Mouse (Mus musculus): ENCODE data around the gene Cdhr3. TPM values are rescaled to one million over a fixed set of nuclear protein-coding genes. Genes with fewer than 3 reads are reported as not detected.
"Not testable (repeated sequence)": the region's sequence is repeated elsewhere in the genome, so short reads cannot be mapped to it uniquely, and the experiment has no call there.

Cdhr3 gene
- polyA plus RNA-seq, 1 experiment = 18.5 TPM

DNA sequence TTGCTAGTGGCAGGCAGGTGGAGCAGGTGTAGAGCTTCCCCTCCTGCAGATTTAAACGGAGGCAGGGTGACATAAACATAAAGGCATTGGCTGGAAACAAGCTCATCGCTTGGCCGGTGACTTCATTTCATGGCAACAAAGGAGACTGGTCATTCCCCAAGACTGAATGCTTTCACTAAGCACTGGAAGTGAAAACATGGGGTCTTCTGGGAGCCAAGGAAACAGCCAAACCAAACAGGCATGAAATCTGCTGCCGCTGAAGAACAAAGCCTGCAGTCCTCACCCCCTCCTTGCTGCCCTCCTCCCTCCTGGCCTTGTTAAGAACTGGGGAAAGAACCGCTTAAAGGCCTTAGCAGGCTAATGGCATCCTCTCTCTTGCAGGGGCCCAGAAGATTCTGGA, 6.5 kb downstream of the Cdhr3 start:
- WGBS = 68% methylated on average over 5 of the region's 5 CpGs
- Histone ChIP-seq H3K4me1 (ENCODE audit: control insufficient read depth, insufficient read depth, low read length) (peaks cover 7% of the 10 kb centered on the region), H3K4me3 (replicated peaks; ENCODE audit: extremely low read depth, low read depth, low read length) (no peak overlapping the region)
- no peak for DNase-seq
- TF ChIP-seq CTCF (IDR thresholded peaks at IDR 0.05; ENCODE audit: insufficient read depth, low read length) (no peak), POLR2A (IDR thresholded peaks at IDR 0.05; ENCODE audit: borderline replicate concordance, extremely low read depth, low read depth, low read length) (no peak)

DNA sequence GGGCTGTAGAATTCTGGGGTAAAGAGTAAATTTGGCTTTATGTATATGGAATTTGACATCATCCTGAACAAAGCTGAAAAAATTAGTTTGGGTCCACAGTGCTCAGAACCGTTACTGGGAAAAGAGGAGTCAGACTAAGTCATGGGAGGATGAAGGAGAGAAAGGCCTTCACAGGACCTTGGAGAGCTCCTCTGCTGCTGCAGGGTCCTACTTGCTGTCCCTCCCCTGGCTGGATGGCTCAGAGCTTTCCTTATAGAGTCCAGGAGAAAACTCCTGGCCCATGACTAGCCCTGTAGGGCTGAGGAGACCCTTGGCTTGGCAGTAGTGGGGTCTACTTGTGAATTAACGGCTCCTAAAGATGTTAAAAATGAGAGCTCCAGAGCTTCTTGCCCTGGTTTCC, 8.0 kb downstream of the Cdhr3 start:
- Histone ChIP-seq H3K4me3 (replicated peaks; ENCODE audit: extremely low read depth, low read depth, low read length) (no peak overlapping the region), H3K4me1 (ENCODE audit: control insufficient read depth, insufficient read depth, low read length) (peaks cover 7% of the 10 kb centered on the region)
- DNase-seq = no peak
- TF ChIP-seq CTCF (IDR thresholded peaks at IDR 0.05; ENCODE audit: insufficient read depth, low read length) (no peak), POLR2A (IDR thresholded peaks at IDR 0.05; ENCODE audit: borderline replicate concordance, extremely low read depth, low read depth, low read length) (no peak)
- WGBS = 39% methylated on average over 2 of the region's 2 CpGs

DNA sequence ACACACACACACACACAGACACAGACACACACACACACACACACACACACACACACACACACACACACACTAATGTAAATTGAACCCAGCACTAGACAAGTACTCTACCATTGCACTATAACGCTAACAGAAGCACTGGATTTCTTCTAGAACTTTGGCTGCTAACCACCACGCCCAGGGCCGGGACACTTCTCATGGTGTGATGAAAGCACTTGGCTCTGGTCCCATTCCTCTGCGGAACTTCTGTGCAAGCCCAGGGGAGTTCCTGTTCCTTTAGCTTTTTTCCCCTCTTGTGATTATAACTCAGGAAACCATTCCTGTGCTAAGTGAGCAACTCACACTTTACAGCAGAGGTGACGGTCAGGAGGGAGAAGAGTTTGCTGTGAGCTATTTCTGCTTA, 9.3 kb downstream of the Cdhr3 start:
- WGBS = 6% methylated on average over 5 of the region's 5 CpGs
- DNase-seq = peak; percentile 36
- Histone ChIP-seq H3K4me1 (ENCODE audit: control insufficient read depth, insufficient read depth, low read length) (peaks cover 10% of the 10 kb centered on the region), H3K4me3 (replicated peaks; ENCODE audit: extremely low read depth, low read depth, low read length) (no peak overlapping the region)
- TF ChIP-seq POLR2A (IDR thresholded peaks at IDR 0.05; ENCODE audit: borderline replicate concordance, extremely low read depth, low read depth, low read length) (no peak), CTCF (IDR thresholded peaks at IDR 0.05; ENCODE audit: insufficient read depth, low read length) (no peak)

DNA sequence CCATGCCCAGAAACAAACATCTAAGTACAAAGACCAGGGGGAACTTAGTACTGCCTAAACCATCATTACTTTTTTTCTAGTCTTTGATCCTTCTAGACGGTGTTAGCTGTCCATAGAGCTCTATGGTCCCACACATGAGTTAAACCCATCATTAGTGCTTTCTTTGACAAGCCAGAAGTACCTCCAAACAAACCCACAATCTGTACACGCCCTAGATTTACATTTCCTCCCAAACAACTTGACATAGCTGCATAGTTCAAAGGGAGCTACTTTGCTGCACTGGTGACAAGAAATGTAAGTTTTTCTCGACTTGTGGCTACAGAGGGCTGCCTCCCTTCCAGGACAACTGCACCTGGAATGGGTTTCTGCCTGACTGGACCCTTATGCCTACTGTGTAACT, 16.4 kb downstream of the Cdhr3 start:
- DNase-seq = no peak
- Histone ChIP-seq H3K4me3 (replicated peaks; ENCODE audit: extremely low read depth, low read depth, low read length) (no peak overlapping the region), H3K4me1 (ENCODE audit: control insufficient read depth, insufficient read depth, low read length) (peaks cover 3% of the 10 kb centered on the region; the same call in 1 of the 2 replicates)
- WGBS = 26% methylated on average over 3 of the region's 3 CpGs
- no peak for TF ChIP-seq CTCF (IDR thresholded peaks at IDR 0.05; ENCODE audit: insufficient read depth, low read length)
- no peak for TF ChIP-seq POLR2A (IDR thresholded peaks at IDR 0.05; ENCODE audit: borderline replicate concordance, extremely low read depth, low read depth, low read length)

DNA sequence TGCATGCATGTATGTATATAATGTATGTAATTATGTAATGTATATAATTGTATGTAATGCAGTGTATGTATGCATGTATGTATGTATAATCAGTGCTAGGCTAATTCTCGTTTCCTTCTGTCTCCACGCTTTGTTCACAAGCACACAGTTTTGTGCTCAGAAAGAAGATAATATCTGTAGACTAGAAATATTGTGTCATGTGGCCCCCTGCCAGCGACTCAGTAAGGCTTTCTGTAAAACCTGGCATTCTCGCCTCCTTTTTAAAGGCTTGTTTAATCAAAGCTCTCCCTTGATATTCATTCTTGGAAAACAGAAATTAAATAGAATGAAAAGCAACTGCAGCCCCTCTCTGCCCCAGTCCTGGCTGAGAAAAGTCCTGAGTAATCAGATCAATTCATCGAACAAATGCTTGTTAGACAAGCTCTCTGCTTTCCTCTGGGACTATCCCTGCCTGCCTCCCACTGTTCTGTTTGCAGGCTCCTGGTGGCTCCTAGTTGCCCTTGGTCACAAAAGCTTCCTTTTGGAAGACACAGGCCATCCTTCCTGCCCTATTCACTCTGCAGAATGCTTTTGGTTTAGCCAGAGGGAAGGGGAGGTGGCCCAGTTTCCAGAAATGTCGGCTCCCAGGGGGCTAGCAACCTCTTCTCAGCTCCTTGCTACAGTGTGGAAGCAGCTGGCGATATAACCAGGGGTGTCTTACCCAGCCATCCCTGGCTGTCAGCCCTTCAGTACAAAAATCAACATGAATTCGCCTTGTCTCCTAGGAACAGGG, 20.6 kb downstream of the Cdhr3 start:
- WGBS = 45% methylated on average over 8 of the region's 8 CpGs
- DNase-seq = no peak
- TF ChIP-seq POLR2A (IDR thresholded peaks at IDR 0.05; ENCODE audit: borderline replicate concordance, extremely low read depth, low read depth, low read length) (no peak), CTCF (IDR thresholded peaks at IDR 0.05; ENCODE audit: insufficient read depth, low read length) (no peak)
- H3K4me1 ChIP-seq (ENCODE audit: control insufficient read depth, insufficient read depth, low read length) = no peaks in the 10 kb centered on the region
- no peak overlapping the region for H3K4me3 ChIP-seq (replicated peaks; ENCODE audit: extremely low read depth, low read depth, low read length)

DNA sequence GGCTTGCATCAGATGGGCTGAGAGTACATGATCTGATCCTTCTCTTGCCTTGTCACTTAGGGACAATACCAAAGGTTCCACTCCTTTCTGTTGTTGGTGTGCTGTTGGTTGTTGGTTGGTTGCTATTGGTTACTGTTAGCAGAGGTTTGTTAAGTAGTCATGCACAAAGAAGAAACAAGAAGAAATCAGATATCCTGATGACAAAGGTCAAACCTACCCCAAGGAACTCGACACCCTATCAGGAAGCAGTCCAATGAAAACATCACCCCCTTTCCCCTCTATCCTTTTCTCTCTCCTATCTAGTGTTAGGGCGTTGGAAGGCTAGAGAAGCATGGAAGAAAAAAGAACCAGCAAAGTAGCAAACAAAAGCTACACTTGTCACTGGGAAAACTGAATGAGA, 23.7 kb downstream of the Cdhr3 start:
- no peaks in the 10 kb centered on the region for H3K4me1 ChIP-seq (ENCODE audit: control insufficient read depth, insufficient read depth, low read length)
- H3K4me3 ChIP-seq (replicated peaks; ENCODE audit: extremely low read depth, low read depth, low read length) = no peak overlapping the region
- no peak for TF ChIP-seq CTCF (IDR thresholded peaks at IDR 0.05; ENCODE audit: insufficient read depth, low read length)
- TF ChIP-seq POLR2A (IDR thresholded peaks at IDR 0.05; ENCODE audit: borderline replicate concordance, extremely low read depth, low read depth, low read length) = no peak
- DNase-seq = no peak
- 68% methylated on average over 2 of the region's 2 CpGs for whole genome bisulfite sequencing

DNA sequence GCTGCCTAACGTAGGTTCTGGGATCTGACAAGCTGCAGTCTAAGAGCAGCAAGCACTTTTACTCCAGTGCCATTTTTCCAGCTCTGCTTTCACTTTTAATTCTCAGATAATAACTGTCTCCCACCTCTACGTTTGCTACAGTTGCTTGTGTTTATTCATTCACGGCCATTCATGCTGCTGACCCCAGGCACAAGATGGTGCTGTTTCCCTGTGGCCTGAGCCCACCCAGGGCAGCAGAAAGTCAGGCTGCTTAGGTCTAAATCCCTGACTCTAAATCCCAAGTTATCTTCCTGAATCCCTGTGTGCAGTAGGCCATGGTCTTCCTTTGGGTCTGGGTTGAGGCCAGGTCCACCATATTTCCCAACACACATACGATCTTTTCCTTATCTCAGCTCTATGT, 26.3 kb downstream of the Cdhr3 start:
- Histone ChIP-seq H3K4me3 (replicated peaks; ENCODE audit: extremely low read depth, low read depth, low read length) (no peak overlapping the region), H3K4me1 (ENCODE audit: control insufficient read depth, insufficient read depth, low read length) (no peaks in the 10 kb centered on the region)
- WGBS = 55% methylated on average over 4 of the region's 4 CpGs
- no peak for DNase-seq
- TF ChIP-seq CTCF (IDR thresholded peaks at IDR 0.05; ENCODE audit: insufficient read depth, low read length) = peak; percentile 40; the same call in 1 of the 2 replicates
- TF ChIP-seq POLR2A (IDR thresholded peaks at IDR 0.05; ENCODE audit: borderline replicate concordance, extremely low read depth, low read depth, low read length) = no peak

DNA sequence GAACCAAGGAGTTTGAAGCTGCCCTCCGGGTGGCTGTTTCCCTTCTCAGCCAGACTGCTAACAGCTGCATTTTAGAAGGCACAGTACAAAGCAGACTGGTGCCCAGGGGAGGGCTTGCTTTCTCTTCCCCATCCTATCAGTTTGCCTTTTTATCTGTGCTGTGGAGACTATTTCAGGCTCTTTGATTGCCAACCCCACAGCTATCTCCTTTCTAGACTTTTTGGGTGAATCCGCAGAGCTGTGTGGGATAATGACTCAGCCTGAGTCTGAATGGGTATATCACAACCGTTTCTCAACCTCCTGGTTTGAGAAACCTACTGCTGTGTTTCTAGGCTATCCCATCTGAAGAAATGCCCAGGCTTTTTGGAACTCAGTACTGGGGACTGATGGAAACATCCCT, 27.5 kb downstream of the Cdhr3 start:
- Histone ChIP-seq H3K4me1 (ENCODE audit: control insufficient read depth, insufficient read depth, low read length) (no peaks in the 10 kb centered on the region), H3K4me3 (replicated peaks; ENCODE audit: extremely low read depth, low read depth, low read length) (no peak overlapping the region)
- 73% methylated on average over 3 of the region's 3 CpGs for WGBS
- DNase-seq = no peak
- TF ChIP-seq CTCF (IDR thresholded peaks at IDR 0.05; ENCODE audit: insufficient read depth, low read length) = no peak
- no peak for TF ChIP-seq POLR2A (IDR thresholded peaks at IDR 0.05; ENCODE audit: borderline replicate concordance, extremely low read depth, low read depth, low read length)

DNA sequence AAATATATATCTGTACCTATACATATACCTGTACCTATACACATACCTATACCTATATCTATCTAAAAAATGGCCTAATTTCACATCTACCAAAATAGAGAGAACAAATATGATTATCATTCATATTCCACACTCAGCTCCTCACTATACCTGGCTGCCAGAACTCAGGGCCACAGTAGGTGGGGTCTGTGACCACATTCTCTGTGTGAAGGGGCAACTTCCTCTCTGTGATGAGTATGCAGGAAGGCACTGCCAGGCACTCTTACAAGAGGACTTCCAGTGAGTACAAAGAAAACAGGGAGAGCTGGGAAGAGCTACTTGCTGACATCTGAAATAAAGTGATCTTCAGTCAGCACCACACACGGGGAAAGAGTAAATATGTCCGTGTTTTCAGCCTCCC, 28.4 kb downstream of the Cdhr3 start:
- H3K4me3 ChIP-seq (replicated peaks; ENCODE audit: extremely low read depth, low read depth, low read length) = no peak overlapping the region
- 48% methylated on average over 2 of the region's 2 CpGs for WGBS
- TF ChIP-seq CTCF (IDR thresholded peaks at IDR 0.05; ENCODE audit: insufficient read depth, low read length) = no peak
- TF ChIP-seq POLR2A (IDR thresholded peaks at IDR 0.05; ENCODE audit: borderline replicate concordance, extremely low read depth, low read depth, low read length) = no peak
- DNase-seq = no peak
- no peaks in the 10 kb centered on the region for H3K4me1 ChIP-seq (ENCODE audit: control insufficient read depth, insufficient read depth, low read length)

DNA sequence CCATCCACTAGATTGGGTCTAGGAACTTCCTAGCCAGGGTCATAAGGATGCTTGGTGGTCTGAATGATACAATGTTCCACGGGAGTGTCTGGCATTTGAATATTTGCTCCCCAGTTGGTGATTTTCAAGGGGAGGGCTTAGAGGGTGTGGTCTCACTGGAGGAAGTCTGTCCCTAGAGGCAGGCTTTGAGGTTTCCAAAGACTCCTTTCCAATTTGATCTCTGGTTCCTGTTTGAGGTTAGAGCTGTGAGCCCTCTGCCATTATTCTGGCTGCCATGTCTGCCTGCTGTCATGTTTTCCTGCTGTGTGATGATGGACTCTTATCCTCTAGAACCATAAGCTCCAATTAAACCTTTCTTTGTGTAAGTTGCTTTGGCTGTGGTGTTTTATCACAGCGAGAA, 29.4 kb downstream of the Cdhr3 start:
- WGBS = 60% methylated on average over 2 of the region's 2 CpGs
- Histone ChIP-seq H3K4me3 (replicated peaks; ENCODE audit: extremely low read depth, low read depth, low read length) (no peak overlapping the region), H3K4me1 (ENCODE audit: control insufficient read depth, insufficient read depth, low read length) (no peaks in the 10 kb centered on the region)
- TF ChIP-seq CTCF (IDR thresholded peaks at IDR 0.05; ENCODE audit: insufficient read depth, low read length) (no peak), POLR2A (IDR thresholded peaks at IDR 0.05; ENCODE audit: borderline replicate concordance, extremely low read depth, low read depth, low read length) (no peak)
- no peak for DNase-seq

DNA sequence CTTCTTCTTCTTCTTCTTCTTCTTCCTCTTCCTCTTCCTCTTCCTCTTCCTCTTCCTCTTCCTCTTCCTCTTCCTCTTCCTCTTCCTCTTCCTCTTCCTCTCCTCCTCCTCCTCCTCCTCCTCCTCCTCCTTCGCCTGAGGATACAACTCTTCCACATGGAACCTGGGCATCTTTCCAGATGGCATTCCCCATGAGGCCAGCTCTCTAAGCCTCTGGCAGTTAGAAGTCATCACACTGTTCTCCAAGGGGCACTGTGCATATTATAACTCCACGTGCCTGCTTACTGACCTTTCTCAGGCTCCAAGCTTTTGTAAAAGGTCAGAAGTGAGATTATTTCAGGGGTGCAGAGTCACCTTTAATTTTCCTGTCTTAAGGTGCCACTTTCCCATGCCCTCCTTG, 30.3 kb downstream of the Cdhr3 start:
- not testable (repeated sequence) for DNase-seq; H3K4me1 ChIP-seq (ENCODE audit: control insufficient read depth, insufficient read depth, low read length); H3K4me3 ChIP-seq (replicated peaks; ENCODE audit: extremely low read depth, low read depth, low read length)
- WGBS = 36% methylated on average over 2 of the region's 2 CpGs

All from lung, adult 2 months (tissue).